Mouse (Mus musculus): ENCODE data around the gene Zbed4.
A peak's percentile ranks its signal among the peaks of the same experiment; 100 is the strongest.
"Not testable (repeated sequence)": the region's sequence is repeated elsewhere in the genome, so short reads cannot be mapped to it uniquely, and the experiment has no call there.

Zbed4 gene

DNA sequence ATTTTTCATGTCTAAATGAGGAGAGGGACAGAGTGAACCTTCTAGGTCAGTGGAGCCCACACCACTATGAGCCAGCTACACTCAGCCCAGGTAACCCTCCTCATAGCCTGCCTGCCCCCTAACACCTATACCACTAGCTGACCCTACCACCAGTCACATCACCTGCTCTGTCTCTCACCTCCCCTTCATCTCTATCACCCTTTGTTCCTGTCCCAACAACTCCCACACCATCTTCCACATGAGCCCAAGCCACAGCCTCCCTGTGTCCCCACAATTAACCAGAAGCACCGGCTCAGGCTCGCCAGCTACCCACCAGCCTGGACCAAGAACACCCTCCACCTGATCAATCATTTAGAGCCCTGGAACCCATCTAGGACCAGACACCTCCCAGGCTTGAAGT is 58.9 kb downstream of the Zbed4 start:
- no peak for DNase-seq (ENCODE audit: low read depth, low spot score)

DNA sequence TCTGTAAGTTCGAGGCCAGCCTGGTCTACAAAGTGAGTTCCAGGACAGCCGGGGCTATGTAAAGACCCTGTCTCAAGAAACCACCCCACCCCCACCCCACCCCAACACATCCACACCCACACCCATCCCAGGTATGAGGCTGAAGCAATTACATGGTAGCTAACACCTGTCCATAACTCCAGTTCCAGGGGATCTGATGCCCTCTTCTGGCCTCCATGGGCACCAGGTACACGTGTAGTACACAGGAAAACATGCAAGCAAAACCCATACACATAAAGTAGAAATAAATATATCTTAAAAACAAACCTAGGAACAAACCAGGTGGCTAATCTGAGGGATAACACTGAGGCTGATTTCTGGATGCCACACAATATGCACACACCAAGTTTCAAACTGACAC is 61.8 kb downstream of the Zbed4 start:
- DNase-seq (ENCODE audit: low read depth, low spot score) = no peak

DNA sequence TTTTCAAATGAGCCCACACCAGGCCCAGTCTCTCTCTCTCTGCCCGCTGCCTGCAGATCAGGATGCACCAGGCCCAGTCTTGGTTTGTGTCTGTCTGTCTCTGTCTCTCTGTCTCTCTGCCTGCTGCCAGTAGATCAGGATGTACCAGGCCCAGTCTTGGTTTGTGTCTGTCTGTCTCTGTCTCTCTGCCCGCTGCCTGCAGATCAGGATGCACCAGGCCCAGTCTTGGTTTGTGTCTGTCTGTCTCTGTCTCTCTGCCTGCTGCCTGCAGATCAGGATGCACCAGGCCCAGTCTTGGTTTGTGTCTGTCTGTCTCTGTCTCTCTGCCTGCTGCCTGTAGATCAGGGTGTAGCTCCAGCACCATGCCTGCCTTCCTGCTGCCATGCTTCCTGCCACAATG is 62.4 kb downstream of the Zbed4 start:
- not testable (repeated sequence) for DNase-seq (ENCODE audit: low read depth, low spot score)

DNA sequence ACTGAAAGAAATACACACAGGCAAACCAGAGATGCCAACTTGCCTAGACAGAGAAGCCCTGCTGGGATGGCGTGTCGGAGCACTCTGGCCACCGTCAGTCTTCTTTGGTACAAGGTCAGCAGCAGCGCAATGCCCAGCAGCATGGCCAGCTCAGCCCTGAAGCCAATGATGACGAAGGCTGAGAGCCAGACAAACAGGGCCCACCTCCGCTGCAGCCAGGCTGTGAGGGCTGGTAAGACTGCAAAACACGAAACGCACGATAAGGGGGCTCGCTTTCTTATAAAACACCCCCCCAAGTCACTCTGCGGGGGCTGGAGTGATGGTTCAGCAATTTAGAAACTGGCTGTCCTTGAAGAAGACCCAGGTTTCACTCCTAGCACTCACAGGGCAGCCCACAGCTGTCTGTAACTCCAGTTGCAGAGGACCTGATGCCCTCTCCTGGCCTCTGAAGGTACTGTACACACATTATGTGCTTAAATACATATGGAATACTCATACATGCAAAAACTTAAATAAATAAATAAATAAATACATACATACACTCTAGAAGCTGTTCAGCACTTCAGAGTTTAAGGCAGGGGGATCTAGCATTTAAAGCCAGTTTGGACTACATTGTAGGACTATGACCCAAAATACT is 63.1 kb downstream of the Zbed4 start:
- DNase-seq (ENCODE audit: low read depth, low spot score) = no peak

DNA sequence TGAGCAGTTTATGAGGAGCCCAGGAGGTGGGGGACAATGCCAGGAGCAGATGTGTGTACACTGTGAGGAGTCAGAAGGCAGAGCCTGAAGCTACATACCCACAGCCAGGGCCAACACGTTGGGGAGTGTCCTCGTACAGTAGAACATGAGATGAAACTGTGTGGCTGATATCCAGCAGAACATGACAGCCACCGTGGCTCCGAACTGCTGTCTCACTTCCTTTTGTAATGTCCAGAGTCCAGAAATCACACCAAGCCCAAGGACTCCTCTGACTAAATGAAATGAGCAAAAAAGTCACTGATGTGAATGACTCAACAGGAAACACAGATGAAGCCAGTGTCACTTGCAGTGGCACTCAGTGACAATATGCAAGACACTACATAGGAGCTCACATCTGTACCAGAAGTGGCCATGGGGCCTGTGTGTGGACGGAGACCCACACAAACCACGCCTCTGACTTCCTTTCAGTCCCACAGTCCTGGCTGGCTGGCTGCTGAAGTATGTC is 63.8 kb downstream of the Zbed4 start:
- no peak for DNase-seq (ENCODE audit: low read depth, low spot score)

DNA sequence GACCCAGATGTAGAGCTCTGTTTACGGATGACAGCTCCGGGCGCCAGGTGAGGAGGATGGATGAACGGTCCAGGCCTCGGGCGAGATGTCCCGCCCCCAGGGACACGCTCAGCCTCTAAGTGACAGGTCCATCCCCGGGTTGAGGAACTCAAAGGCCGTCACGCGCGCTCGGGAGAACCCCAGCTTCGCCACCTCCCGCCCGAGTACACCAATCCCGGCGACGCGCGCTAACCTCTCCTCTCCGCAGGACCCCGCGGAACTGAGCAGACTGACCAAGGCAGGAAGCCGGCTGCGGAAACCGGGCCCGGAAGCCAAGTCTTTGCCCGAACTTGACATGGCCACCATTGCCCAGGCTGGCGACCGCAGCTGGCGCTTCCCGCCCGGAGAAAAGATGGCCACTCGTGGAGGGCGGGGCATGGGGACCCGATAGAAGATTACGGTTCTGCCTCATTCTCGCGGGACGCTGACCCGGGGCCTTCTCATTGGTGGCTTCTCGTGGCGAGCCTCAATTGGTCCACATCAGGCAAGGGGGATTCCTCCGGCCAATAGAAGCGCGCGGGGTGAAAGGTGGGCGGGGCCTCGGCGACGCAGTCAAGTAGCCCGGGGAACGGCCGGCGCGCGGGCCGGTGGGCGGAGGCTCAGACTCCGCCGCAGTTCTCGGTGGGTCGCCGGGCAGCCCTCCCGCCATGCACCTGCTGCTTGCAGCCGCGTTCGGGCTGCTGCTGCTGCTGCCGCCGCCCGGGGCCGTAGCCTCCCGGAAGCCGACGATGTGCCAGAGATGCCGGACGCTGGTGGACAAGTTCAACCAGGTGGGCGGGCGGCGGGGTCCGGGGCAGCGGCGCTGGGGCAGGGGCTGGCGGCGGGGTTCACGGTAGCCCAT is 67.8 kb downstream of the Zbed4 start, which contains the start of the genes Alg12 and Creld2:
TSS of gene Alg12 (minus strand) at position 293 of the 880 bp plus-strand sequence.
TSS of gene Creld2 (plus strand) at position 621 of the 880 bp plus-strand sequence.
- peak; percentile 98 for DNase-seq (ENCODE audit: low read depth, low spot score)

DNA sequence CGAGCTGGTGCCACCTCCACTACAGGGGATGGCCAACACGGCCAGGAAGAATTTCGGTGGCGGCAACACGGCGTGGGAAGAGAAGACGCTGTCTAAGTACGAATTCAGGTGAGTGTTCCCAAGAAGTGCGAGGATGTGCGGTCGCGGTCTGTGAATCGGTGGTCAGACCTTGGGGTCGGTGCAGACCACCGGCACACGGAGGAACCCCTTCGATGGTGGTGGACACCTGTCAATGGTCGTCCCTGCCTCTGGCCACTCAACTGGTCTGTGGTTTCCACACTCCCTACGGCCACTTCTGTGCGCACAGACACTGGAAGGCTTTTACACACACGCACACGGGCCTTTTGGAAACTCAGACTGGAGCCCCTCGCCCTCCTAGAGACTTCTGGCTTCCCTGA is 68.4 kb downstream of the Zbed4 start:
- no peak for DNase-seq (ENCODE audit: low read depth, low spot score)

DNA sequence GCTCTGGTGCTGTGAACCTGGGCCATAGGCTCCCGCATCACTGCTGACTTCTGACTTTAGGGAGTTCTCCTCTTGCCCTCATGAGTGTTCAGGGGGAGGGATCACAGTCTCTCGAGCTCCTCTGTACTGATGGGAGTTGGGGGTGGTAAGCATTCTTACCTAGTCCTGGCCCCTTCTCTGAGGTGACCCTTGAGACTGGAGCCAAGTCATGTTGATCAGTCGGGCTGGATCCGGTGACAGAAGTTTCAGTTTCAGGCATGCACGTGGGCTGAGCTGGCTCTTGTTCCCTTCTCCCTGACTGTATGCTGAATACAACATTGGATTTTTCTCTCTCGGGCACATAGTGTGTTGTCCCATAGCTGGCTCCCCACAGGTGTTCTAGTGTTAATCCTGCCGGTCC is 69.9 kb downstream of the Zbed4 start:
- no peak for DNase-seq (ENCODE audit: low read depth, low spot score)

DNA sequence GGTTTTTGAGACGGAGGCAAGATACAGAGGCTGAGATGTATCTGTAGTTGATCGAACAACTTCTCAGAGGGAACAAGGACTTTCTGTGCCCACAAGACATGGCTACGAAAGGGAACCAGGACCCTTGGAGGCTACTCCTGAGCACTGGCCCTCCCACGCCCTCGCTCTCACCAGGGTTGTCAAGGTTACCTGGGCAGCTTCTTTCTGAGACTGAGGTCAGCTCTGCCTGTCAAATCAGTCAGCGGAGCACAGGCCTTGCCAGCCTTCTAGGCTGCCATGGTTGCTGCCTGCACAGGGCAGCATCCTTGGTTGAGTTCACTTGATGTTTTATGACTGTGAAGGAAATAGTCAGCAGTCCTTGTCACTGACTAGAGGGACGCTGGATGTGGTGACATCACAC is 71.1 kb downstream of the Zbed4 start:
- DNase-seq (ENCODE audit: low read depth, low spot score) = no peak

DNA sequence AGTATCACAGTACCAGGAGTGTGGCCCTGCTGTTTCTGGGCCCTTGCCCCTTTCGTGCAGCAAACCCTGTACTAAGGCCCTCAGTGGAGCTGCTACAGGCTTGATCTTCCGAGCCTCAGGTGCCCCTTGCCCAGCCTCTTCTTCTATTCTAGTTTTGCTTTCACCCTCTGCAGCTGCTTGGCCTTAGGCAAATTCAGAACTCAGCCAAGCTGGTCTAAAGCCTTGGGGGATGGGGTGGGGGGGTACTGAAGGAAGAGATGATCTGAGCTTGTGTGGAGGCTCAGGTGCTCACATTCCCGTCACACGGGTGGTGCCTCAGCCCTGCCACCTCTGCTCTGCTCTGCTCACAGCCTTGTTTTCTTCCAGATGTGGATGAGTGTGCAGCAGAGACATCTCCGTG is 71.9 kb downstream of the Zbed4 start:
- DNase-seq (ENCODE audit: low read depth, low spot score) = no peak

DNA sequence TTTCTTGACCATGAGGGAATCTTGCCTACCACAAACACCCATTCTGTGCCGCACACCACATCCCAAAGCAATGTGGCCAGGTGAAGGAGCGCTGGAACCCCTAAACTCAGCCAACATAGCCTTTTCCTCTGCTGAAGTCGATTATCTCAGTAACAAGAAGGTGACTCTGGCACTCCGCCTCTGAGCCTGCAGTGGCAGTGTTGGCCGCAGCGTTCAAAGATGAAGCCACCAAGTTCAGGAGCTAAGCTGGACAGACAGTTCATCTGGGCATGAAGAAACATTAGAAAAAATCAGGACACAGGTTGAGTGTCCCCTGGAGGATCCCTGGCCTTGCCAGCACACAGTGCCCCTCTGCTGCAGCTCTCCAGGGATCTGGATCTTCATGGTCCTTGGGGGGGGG is 76.0 kb downstream of the Zbed4 start:
- DNase-seq (ENCODE audit: low read depth, low spot score) = no peak

DNA sequence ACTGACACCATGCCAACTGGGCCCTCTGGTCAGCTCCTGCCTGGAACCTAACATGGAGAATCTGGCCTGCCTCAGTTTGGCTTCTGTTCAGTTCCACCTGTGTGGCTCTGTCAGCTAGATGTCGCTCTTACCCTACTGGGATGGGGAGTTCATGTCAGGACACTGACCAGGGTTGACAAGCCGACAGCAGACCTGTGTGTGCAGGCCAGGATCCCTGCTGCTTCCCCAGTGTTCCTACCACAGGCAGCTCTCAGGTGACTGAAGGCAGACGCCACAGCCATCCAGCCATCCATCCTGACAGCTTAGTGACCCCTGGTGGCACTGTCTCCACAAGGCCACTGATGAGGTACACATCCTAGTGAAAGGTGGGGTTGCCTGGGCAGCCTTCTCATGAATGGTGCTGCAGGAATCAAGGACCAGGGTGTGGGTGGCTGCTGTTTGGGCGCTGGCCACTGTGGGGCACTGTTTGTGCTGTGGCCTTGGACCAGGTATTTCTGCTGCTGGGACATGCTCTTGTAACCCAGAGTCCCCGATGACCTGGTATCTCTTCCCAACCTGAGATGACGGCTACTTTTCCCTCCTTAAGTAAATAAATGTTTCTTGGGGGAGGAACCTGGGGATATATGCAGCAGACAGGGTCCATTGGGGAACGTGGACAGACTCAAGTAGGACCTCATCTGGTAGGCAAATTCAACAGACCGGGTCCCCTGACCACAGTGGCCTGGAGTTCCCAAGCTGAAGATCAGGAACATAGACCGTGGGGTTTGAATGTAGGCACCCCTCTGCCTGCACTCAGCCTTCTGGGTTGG is 76.7 kb downstream of the Zbed4 start:
- DNase-seq (ENCODE audit: low read depth, low spot score) = no peak

DNA sequence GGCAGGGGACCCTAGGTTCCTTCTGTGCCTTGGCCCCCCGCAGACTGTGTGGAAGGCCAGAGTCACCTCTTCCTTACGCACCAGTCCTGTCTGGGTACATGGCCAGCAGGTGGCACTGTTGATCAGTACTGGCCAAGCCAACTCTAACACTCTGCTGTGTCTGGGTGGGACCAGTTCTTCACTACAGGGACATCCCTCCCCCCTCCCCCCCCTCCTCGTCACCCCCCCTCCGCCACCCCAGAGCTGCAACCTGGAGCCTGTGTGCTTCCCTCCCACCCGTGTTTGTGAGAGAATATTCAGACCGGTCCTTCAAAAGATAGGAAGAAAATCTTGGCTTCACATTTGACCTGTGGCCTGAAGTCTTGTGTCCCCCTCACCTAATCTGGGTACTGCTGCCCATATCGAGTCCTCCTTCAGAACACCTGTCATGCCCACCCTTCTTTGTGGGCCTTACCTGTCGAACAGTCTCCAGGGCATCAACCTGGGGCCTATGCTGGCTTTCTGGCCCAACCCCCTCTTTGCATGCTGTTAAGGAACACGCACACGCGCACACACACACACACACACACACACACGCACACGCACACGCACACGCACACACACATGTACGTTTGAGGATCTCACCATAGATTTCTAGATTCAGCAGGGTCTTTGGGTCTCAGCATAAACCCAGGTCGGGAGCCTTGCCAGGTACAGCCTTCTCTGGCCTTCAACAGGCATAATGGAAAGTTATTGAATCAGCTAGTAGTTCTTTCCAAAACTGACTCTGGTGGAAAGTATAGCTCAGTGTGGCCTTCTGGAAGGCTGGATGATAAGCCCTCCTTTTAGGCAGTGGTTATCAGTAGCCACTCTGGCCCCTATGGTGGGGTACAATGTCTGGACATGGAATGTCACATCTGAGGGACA is 77.6 kb downstream of the Zbed4 start:
- peak; percentile 78 for DNase-seq (ENCODE audit: low read depth, low spot score)

DNA sequence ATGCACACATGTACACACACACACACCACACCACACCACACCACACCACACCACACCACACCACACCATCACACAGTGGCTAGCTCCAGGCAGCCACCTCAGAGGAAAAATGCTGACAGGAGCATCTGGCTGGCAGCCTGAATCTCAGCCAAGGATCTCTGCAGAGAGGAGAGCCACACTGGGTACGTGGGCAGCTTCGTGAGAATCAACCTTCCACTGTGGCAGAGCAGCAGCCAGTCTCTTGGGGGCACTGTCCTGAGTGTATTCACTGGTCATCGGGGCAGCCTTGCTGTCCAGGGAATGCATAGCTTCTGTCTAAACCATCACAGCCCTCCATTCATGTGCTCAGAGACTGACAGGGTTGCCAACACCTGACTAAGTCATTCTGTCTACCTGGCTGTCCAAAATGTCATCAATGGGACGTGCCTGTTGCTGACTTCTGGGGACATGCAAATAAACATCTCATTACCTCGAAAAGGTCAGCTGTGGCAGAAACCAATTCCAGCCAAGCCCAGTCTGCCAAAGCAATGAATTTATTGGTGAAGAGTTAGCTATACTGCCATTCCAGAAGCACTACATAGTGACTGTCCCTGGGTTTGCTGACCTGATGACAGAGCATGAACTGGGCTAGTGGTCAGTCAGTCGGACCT is 78.5 kb downstream of the Zbed4 start:
- DNase-seq (ENCODE audit: low read depth, low spot score) = no peak

DNA sequence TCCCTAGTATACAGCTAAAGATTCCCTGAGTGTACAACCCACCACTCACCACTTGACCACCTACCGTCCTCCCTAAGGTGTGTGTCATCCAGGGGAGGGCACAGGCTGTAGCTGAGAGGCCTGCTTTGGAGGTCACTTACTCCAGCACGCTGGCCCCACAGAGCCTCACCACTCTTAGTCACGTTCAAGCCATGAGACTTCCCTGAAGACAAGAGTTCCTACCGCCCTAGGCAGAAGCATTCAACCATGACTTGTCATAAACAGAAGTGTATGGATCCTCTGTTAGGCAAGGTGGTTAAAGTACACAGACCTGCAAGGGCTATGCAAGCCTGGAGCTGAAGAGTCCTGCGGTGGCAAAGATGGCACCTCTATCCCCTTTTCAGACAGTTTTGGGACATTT is 79.2 kb downstream of the Zbed4 start:
- no peak for DNase-seq (ENCODE audit: low read depth, low spot score)

DNA sequence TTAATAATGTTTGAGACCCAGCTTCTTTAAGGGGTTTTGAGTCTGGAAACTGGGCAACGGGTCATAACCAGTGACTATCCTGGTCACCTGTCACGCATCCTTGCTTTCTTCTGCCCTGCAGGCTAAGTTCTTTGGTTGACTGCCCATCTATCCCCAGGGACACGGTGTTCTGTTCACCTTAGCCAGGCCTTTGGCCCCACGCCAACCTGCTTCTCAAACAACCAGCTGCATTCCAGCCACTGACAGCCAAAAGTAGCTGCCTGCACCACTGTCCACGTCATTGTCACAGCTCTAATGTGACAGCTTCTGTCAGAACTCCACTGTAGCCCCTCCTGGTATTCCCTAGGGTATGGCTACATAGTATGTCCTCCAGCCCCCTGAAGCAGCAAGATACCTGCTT is 80.0 kb downstream of the Zbed4 start:
- no peak for DNase-seq (ENCODE audit: low read depth, low spot score)

DNA sequence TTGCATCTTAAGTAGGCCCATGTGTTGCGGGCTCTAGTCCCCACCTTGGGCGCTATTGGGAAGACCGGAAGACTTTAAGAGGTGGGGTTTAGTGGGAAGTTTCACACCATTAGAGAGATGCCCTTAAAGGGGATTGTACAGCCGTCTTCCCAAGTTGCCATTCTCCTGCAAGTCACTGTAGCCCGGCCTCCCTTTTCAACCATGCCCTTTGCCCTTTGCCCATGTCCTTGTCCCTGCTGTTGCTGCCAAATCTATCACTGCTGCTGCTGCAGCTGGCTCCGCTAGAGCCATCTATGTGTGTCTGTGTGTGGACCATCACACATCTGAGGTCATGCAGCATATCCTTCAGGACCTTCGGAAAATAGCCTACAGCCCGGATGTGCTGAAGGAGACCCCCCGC is 81.1 kb downstream of the Zbed4 start:
- no peak for DNase-seq (ENCODE audit: low read depth, low spot score)
